Mouse (Mus musculus) mature B cell (primary cell): ENCODE measurements around the gene Ttll5.

Experiments
- in situ Hi-C: fragments of 300-500 bp; cut with MboI; formaldehyde crosslinking; loops from 2 replicates; pipeline ENCODE4 v1.14.3; 2019

Ttll5 gene

GRCm38 (mm10) chr12:86090764-86091163 is 266.3 kb downstream of the Ttll5 start:
- in situ Hi-C loops: no loop called here

- in situ Hi-C loops: no loop called here
Measured at GRCm38 (mm10) chr12:86091601-86092132, 267.2 kb downstream of the Ttll5 start.

DNA sequence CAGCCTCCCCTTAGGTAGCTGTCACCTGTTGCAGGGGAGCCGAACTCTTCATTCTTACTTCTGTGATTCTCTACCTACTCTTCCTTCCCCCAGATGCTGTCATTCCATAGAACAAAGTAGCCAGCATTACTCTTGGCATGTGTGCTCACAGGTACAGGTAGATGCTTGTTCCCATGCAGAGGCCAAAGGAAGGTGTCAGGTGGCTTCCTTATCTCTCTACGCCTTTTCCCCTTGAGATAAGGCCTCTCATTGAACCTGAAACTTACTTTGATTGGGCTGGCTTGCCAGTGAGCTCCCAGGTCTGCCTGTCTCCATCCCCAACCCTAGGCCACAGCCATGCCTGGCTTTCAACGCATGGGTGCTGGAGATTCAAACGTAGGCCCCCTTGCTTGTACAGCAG is 269.6 kb downstream of the Ttll5 start:
- in situ Hi-C loops: no loop called here

DNA sequence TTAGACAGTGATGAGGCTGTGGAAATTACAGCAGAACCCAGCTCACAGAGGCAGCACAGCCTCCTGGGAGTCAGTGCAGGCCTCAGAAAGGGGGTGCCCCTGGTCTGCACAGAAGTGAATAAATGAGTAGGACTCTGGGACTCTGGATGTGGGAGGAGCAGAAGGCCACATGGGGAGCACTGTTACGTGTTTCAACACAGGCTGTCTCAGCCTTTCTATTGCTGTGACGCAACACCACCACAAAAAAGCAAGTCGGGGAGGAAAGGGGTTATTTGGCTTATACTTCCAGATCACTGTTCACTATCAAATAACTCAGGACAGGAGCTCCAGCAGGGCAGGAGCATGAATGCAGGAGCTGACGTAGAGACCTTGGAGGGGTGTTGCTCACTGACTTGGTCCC is 271.3 kb downstream of the Ttll5 start:
- in situ Hi-C loops: no loop called here

GRCm38 (mm10) chr12:86097781-86098180 is 273.3 kb downstream of the Ttll5 start:
- in situ Hi-C loops: no loop called here

DNA sequence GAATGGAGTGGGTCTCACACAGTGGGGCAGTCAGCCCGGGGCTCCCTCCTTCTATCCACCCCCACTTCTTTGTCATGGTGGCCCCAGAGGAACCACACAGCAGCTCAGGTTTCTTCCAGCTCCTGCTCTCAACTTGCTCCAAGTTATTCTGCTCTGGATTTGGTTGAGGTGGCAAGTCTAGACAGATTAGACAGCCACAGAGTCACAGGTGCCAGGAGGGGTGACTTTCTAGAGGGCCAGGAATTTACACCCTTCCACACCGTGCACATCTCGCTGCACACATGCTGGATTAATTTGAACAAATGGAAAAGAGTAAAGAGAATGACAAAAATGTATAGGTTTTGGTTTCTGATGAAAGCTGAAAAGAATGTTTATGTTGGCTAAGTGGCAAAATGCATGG is 276.3 kb downstream of the Ttll5 start:
- in situ Hi-C loops: no loop called here

- in situ Hi-C loops: no loop called here
Measured at GRCm38 (mm10) chr12:86102686-86103085, 278.2 kb downstream of the Ttll5 start.

GRCm38 (mm10) chr12:86103391-86103790 is 278.9 kb downstream of the Ttll5 start:
- in situ Hi-C loops: no loop called here

DNA sequence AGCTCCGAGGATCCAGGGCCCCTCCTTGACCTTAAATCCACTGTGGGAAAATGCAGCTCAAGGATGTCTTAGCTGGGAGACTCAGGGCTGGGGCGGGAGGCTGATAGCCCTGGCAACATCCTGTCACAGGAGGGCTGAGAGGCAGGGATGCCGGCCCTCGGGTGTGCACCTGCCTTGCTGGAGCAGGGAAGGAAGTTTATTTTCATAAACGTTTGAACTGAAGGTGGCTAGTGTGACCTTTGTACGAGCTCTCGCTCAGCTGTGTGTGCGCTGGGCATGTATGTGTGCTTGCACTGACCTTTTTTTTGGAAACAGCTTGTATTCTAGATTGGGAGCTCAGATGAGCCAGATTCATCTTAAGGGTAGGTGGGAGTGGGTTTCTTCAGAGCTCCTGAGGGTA is 279.4 kb downstream of the Ttll5 start:
- in situ Hi-C loops: no loop called here

DNA sequence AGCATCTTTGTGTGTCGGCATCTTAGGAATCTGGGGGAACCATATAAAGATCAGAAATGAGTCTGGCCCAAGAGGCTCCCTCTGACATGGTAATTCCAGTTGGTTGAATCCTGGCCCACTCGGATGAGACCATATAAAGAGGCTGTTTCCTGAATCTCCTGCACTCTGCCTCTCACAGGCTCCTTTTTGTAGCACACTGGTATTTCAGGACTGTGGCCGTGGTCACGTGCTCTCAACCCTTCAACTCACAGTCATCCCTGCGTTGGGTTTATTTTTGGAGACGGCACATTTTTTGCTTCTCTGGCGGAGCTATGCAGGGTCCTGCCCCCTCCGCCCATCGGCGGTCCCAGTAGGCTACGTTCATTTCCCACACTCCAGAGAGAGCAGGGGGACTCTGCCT is 279.8 kb downstream of the Ttll5 start:
- in situ Hi-C loops: no loop called here

GRCm38 (mm10) chr12:86105546-86105945 is 281.1 kb downstream of the Ttll5 start:
- in situ Hi-C loops: no loop called here

DNA sequence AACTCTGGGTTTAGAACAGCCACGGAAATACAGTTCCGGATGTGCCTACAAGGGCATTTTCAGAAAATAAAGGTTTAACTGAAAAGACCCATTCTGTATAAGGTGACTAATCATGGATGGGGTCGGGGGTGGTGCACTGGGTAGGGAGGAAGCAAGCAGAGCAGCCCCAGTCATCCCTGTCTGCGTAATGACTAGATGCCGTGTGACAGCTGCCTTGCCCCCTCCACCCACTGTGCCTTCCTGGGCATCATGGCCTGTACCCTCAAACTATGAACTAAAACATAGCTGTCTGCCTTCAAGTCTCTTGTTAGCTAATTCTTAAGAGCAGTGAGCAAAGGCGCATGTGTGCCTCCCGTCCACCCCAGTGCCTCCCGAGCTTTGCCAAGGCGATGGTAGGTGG is 281.6 kb downstream of the Ttll5 start:
- in situ Hi-C loops: no loop called here

GRCm38 (mm10) chr12:86107645-86108044 is 283.2 kb downstream of the Ttll5 start:
- in situ Hi-C loops: no loop called here

GRCm38 (mm10) chr12:86109531-86109930 is 285.1 kb downstream of the Ttll5 start:
- in situ Hi-C loops: no loop called here

DNA sequence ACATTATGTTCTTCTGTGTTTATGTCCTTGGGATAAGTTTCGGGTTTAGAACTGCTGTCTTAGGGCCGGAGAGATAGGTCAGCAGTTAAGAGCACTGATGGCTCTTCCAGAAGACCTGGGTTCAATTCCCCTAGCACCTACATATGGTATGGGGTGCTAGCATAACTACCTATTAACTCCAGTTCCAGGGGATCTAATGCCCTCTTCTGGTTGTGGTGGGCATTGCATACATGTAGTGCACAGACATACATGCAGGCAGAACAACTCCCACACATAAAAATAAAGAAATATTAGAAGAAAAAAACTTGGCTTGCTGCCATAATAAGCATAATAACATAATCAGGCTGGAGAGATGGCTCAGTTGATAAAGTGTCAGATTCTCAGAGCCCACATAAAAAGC is 286.2 kb downstream of the Ttll5 start:
- in situ Hi-C loops: no loop called here
